Mouse (Mus musculus): ENCODE results near the gene Enpp7.

- TF ChIP-seq CTCF (IDR thresholded peaks at IDR 0.05; ENCODE audit: borderline replicate concordance, extremely low read depth, insufficient read depth, insufficient read length): no peak
- no peak for TF ChIP-seq POLR2A (IDR thresholded peaks at IDR 0.05; ENCODE audit: borderline replicate concordance, extremely low read depth, insufficient read depth, insufficient read length, poor library complexity, severe bottlenecking)
Observed at GRCm38 (mm10) chr11:119038744-119039484, 50.9 kb downstream of the Enpp7 start.
